Mouse (Mus musculus) cerebellum, adult 2 months (tissue): ENCODE measurements around the gene Zfhx2. TPM values are rescaled to one million over a fixed set of nuclear protein-coding genes. Genes with fewer than 3 reads are reported as not detected.

Source experiments
- DNase-seq, 2 experiments: peaks; one replicate each; pipeline ENCODE4 v3.0.0; 2021
- H3K27ac ChIP-seq: fragments of 200-500 bp; 2 replicates; pipeline ENCODE4 v1.5.1; 2012; ENCODE audit warnings: low read length, control low read depth, inconsistent platforms; ENCODE audit not compliant: insufficient read depth
- H3K27me3 ChIP-seq: fragments of 200-500 bp; 2 replicates; pipeline ENCODE4 v1.6.1; 2012; ENCODE audit warnings: inconsistent platforms, mild to moderate bottlenecking, low read length, moderate library complexity; ENCODE audit not compliant: control insufficient read depth, insufficient read depth
- H3K4me1 ChIP-seq: fragments of 200-500 bp; 2 replicates; pipeline ENCODE4 v1.6.1; 2011; ENCODE audit warnings: low read length; ENCODE audit not compliant: control insufficient read depth, insufficient read depth
- H3K4me3 ChIP-seq: fragments of 200-500 bp; replicated peaks from 2 replicates; pipeline ENCODE3; 2011; ENCODE audit warnings: mild to moderate bottlenecking, low read depth, low read length, control low read depth; ENCODE audit not compliant: insufficient read depth
- CTCF ChIP-seq: fragments of 200-500 bp; IDR thresholded peaks from 2 replicates; pipeline ENCODE4 v1.5.1; 2011; ENCODE audit warnings: low read depth, mild to moderate bottlenecking, control low read depth, low read length, moderate library complexity, borderline replicate concordance; ENCODE audit not compliant: insufficient read depth
- POLR2A ChIP-seq: fragments of 200-500 bp; IDR thresholded peaks from 2 replicates; pipeline ENCODE4 v1.6.1; 2011; ENCODE audit warnings: low read length, control low read depth, borderline replicate concordance; ENCODE audit not compliant: insufficient read depth
- WGBS: fragments of 180-500 bp; shearing (Covaris S2); methylation state at CpG from one replicate; pipeline ENCODE4 v1.1.7; 2018; 5-methylcytosine and 5-hydroxymethylcytosine counted together
- polyA plus RNA-seq: library from polyadenylated mRNA; depleted of rRNA; stranded (reverse); fragments of >200 nt; gene quantifications from 2 replicates; pipeline ENCODE4 v1.2.3, GENCODE M21; 2012

Gene Zfhx2
- polyA plus RNA-seq, 1 experiment, result 10.7 TPM

DNA sequence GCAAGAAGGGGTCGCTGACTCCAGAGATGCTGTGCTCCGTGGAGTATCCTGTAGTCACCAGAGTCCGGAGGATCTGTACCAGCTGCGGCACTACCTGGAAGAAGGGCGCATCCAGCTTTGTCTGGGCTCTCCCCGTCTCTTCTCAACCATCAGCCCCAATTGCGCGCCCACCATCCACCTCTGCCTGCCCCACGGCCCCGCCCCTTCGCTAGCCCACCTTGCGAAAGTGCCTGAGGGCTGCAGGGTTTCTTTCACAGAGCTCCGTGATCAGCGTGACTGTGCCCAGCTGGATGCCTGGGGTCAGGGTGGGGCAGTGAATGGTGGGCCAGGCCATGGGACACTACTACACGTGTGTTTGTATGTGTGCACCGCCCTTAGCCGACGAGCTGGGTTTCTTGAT is 12.2 kb upstream of the Zfhx2 start:
- Histone ChIP-seq H3K27ac (no peak overlapping the region), H3K4me3 (no peak overlapping the region), H3K4me1 (peaks cover 36% of the 10 kb centered on the region), H3K27me3 (no peaks in the 10 kb centered on the region)
- DNase-seq, result no peak
- no peak for TF ChIP-seq POLR2A
- no peak for TF ChIP-seq CTCF
- 89% methylated on average over 18 of the region's 18 CpGs for WGBS

DNA sequence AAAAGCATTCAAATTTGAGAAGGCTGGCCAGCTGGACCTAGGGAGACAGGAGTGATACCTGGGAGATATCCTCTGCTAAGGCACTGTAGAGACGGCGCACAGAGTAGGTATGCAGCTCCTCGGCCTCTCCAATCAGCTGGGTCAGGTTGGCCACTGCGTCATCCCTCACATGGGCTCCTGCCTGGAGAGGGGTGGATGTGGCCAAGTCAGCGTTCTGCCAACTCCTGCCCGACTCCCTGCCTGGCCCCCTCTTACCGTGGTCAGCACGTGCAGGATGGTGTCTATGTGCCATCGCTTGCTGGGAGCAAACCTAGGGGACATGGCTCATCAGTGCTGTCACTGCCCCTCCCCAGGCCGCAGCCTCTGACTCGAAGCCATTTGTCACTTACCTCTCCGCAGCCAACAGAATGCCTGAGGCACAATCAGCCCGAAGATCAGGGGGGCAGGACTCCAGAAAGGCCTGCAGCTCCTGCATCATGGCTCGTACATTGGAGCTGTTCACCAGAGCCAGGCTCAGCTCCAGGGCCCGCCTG is 10.2 kb upstream of the Zfhx2 start:
- no peak overlapping the region for H3K4me3 ChIP-seq
- TF ChIP-seq CTCF, result no peak
- TF ChIP-seq POLR2A, result no peak
- peak in 1 of 2 experiments; percentile 52 for DNase-seq
- H3K27me3 ChIP-seq, result no peaks in the 10 kb centered on the region
- H3K27ac ChIP-seq, result no peak overlapping the region
- 23% methylated on average over 15 of the region's 15 CpGs for WGBS
- peaks cover 19% of the 10 kb centered on the region for H3K4me1 ChIP-seq

DNA sequence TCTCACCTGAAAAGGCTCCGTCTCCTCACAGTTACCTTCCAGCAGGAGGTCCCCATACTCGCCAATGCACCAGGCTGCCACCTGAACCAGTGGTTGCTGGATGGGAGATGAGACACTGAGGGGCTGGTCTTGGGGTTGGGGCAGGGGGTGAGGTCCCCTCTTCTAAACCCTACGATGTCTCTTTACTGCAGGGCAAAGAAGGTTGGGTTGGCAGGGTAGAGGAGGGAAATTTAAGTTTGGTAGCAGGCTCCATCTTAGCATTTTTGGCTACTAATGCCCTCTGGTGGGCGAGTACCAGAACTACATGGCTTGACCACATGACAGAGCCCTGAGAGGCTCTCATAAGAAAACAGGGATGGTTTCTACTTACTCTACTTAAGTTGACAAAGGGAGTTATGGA is 9.5 kb upstream of the Zfhx2 start:
- Histone ChIP-seq H3K27me3 (no peaks in the 10 kb centered on the region), H3K27ac (no peak overlapping the region), H3K4me3 (no peak overlapping the region), H3K4me1 (peaks cover 16% of the 10 kb centered on the region)
- WGBS, result 11% methylated on average over 4 of the region's 4 CpGs
- peak; percentile 81 for TF ChIP-seq CTCF
- no peak for TF ChIP-seq POLR2A
- DNase-seq, result peak; percentile 75 to 81

DNA sequence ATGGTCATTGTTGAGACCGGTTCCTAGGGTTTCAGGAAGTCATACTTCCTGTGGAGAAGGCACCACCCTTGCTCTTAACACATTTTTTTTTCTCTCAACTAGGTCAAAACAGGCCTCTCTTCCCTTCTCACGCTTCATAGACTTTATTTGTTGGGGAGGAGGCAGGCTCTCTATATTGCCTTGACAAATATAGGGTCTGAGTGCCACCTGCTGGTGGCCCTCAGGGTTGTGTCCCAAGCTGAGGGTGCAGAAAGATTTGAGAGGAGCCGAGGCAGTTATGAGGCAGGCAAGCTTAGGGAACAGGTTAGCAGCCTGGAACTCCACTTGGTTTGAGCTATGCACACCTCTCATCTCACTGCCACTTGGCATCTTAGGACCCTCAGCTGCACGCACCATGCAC is 5.9 kb upstream of the Zfhx2 start:
- H3K4me3 ChIP-seq, result no peak overlapping the region
- H3K27ac ChIP-seq, result no peak overlapping the region
- peak; percentile 66; the same call in 1 of the 2 replicates for TF ChIP-seq CTCF
- no peak for TF ChIP-seq POLR2A
- WGBS, result 63% methylated on average over 4 of the region's 4 CpGs
- H3K4me1 ChIP-seq, result peaks cover 22% of the 10 kb centered on the region
- H3K27me3 ChIP-seq, result no peaks in the 10 kb centered on the region
- DNase-seq, result peak in 1 of 2 experiments; percentile 48

DNA sequence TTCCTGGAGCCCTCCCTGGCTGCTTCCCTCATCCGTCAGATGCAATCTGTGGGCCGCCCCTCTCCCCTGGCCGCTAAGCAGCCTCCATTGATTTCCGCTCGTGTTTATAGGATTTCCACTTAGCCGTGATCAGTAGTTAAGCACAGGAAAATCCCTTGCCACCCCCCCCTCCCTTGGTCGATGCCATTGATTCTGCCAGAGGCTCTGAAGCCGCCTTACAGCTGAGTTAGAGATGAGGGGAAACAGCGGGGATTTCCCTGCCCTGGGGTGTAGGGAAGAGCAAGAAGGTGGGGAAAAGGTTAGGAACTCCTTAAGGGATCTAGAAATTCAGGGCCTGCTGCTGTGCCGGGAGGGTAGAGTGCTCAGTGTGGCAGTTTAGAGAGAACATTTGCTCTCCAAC is 5.5 kb upstream of the Zfhx2 start:
- Histone ChIP-seq H3K27ac (no peak overlapping the region), H3K4me1 (peaks cover 20% of the 10 kb centered on the region), H3K4me3 (no peak overlapping the region), H3K27me3 (no peaks in the 10 kb centered on the region)
- no peak for DNase-seq
- TF ChIP-seq POLR2A (no peak), CTCF (no peak)
- 73% methylated on average over 10 of the region's 10 CpGs for WGBS

DNA sequence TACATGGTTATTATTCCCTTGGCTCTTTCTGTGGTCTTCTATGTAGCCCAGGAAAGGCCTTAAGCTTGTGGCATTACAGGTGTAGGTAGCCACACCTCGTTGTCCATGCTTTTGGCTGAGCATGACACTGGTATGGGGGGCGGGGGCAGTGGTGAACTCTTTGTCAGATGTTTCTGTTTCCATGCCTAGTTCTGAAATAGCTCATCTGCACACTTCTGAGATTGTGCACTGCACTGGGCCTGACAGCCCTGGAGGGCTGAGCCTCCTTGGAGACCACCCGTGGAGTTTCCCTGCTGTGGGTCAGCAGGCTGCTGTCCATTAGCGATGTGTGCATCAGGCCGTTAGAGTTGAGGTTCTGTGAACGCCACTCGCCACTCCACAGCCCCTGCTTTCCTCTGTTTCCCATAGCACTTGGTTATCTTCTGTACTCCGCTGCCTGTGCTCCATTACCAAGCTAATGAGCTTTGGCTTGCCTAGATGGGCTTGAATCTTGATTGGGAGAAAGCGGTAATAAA is 4.5 kb upstream of the Zfhx2 start:
- no peak for TF ChIP-seq POLR2A
- no peak for TF ChIP-seq CTCF
- WGBS, result 46% methylated on average over 9 of the region's 9 CpGs
- Histone ChIP-seq H3K27me3 (no peaks in the 10 kb centered on the region), H3K27ac (no peak overlapping the region), H3K4me1 (peaks cover 14% of the 10 kb centered on the region), H3K4me3 (no peak overlapping the region)
- no peak for DNase-seq

DNA sequence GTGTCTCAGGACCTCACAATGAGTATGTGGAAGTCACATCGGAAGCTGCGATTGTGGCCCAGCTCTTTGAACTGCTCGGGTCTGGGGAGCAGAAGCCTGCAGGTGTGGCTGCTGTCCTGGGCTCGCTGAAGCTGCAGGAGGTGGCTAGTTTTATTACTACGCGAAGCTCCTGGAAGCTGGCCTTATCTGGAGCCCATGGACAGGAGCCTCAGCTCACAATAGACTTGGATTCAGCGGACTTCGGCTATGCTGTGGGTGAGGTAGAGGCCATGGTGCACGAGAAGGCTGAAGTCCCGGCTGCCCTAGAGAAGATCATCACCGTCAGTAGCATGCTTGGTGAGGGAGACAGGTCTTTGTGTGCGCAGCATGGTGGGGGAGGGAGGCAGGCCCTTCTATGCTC is 3.5 kb upstream of the Zfhx2 start:
- Histone ChIP-seq H3K27ac (peak overlapping the region; percentile 99), H3K4me3 (peak overlapping the region; percentile 100), H3K27me3 (no peaks in the 10 kb centered on the region), H3K4me1 (peaks cover 18% of the 10 kb centered on the region)
- no peak for TF ChIP-seq POLR2A
- WGBS, result 60% methylated on average over 12 of the region's 12 CpGs
- DNase-seq, result no peak

DNA sequence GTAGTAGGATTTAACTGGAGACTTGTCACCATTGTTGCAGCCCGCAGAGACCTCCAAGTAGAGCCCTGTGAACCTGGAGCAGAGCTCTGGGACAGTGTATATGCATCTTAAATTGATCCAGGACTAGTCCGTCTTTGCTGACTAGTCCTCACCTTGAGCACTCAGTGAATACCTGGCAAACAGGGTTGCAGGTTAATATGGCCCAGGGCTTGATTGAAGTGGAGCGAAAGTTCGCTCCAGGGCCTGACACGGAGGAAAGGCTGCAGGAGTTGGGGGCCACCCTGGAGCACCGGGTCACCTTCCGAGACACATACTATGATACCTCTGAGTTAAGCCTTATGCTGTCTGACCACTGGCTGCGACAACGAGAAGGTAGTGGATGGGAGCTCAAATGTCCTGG is 3.1 kb upstream of the Zfhx2 start:
- H3K4me1 ChIP-seq, result peaks cover 18% of the 10 kb centered on the region
- H3K27ac ChIP-seq, result peak overlapping the region; percentile 99
- no peak for TF ChIP-seq POLR2A
- TF ChIP-seq CTCF, result no peak
- H3K4me3 ChIP-seq, result peak overlapping the region; percentile 100
- WGBS, result 49% methylated on average over 9 of the region's 9 CpGs
- DNase-seq, result no peak
- H3K27me3 ChIP-seq, result no peaks in the 10 kb centered on the region
